Mouse (Mus musculus) small intestine, adult 2 months (tissue): Measurements from ENCODE around the gene Polr2h.

ENCODE experiments used
- CTCF ChIP-seq: fragments of 200-500 bp; IDR thresholded peaks from 2 replicates; pipeline ENCODE4 v1.5.1; 2012; ENCODE audit warnings: low read depth, mild to moderate bottlenecking, control low read depth, inconsistent platforms, low read length, moderate library complexity, mixed read lengths; ENCODE audit not compliant: insufficient replicate concordance, insufficient read length; ENCODE audit errors: extremely low read depth
- POLR2A ChIP-seq: fragments of 200-500 bp; IDR thresholded peaks from 2 replicates; pipeline ENCODE4 v1.6.1; 2012; ENCODE audit warnings: low read depth, mild to moderate bottlenecking, control low read depth, inconsistent platforms, low read length, moderate library complexity

DNA sequence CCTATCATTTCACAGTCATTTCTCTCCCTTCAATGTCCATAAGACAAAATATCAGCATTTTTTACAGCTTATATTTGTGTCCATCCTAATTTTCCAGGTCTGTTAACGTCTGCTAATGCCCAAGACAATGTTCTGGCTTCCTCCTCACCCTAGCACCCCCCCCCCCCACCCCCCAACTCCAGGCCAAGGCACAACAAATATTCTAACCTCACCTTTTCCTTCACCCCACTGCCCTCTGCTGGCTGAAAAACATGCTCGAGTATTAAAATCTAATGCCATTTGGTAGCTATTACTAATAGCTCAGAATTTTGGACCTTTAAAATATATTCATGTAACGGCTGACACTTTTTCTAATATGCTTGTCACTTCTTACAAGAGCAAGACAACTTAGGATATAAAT lies 44.2 kb downstream of the Polr2h start:
- TF ChIP-seq CTCF = peak; percentile 55; the same call in 1 of the 2 replicates
- TF ChIP-seq POLR2A = no peak
